Mouse (Mus musculus) cerebellum, adult 9-10 months (tissue): ENCODE measurements around the gene Cyb5d2.

ENCODE experiments used
- DNase-seq: peaks from one replicate; pipeline ENCODE4 v3.0.0; 2022

Gene Cyb5d2

GRCm38 (mm10) chr11:72771461-72771860, 24.5 kb downstream of the Cyb5d2 start:
- DNase-seq = no peak

DNA sequence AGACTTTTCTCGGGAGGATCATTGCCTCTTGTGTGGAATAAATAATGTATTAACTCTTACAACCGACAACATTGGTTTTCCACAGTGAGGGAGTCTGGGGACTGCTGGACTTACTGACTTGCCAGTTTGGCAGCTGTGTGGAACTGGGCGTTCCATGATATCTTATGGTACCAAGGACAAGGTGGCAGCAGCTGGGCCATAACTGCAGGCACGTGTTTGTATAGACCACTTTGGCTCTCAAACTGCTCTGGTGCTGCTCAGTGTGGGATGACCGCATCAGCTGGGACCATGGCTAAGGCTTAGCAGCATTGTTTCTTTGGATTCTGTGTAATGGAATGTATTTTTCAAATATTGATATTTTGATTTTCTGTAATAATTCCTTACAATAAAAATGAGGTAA, 25.1 kb downstream of the Cyb5d2 start:
- no peak for DNase-seq

DNA sequence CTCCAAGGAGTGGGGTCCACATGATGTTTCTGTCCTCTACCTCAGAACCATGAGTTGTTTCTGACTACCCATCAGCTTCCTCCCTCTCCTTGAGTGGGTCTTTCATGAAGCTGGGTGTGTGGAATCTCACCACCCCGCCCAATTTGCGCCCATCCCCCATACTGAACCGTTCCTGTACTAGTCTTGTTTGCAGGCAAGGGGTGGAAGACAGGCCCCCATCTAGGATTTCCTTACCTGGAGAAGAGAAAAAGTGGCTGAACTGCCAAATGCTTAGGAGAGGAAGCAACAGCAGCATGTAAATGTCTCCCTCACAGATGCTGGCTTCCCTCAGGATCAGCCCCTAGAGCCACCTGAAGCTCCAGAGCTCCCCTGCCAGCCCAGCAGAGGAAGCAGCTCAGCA, 25.6 kb downstream of the Cyb5d2 start:
- DNase-seq = no peak

DNA sequence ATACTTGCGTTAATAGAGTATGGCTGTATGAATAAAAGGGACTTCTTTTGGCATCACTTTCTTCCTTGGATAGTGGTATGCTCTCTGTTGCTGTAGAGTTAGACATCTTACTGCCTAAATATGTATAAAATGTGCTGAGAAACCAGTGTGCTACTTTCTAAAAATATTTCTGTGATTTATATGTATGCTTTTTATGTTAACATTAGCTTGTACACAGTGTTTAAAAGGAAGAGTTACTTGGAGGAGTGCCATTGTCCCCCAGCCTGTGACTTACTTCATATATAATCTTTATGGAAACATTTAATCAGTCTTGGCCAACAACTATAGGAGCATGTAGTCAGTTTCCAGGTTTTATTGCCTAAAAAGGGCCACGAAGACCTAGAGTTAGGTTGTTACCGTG, 26.9 kb downstream of the Cyb5d2 start:
- no peak for DNase-seq

GRCm38 (mm10) chr11:72767716-72768115, 28.2 kb downstream of the Cyb5d2 start:
- DNase-seq = no peak

DNA sequence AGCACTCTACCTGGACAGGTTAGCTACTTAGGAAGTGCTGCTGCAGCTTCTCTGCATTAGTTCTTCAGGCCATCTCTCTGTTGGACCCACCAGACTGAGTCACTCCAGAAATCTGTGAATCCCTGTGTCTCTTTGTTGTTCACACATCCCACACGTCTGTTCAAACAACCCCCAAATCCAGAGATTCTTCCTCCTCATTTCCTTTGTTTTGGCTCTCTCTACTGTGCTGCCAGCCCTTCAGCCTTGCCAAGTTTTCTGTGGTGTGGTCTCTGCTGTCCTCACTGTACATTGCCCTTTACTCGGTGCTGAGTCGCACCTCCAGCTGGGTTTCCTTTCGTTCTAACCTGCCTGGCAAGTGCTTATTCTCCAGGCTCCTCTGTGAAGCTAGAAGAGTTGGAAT, 31.7 kb downstream of the Cyb5d2 start:
- DNase-seq = no peak

DNA sequence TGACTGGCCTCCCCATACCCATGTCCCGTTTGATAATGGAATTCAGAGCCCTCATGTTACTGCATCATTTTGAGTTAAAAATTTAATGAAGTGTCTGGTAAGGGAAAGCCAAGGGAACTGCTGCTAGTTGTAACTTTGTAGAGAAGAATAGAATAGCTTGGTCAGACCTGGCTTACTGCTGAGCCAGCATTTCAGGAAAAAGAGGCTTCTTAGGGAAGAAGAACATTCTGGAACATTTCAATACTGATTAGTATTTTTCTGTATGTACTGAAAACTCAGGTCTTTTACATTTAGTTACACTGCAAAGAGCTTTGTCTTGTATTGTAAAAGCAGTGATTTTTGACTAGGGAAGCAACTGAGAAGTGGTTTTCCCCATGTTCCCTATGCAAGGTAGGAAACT, 35.2 kb downstream of the Cyb5d2 start:
- DNase-seq = no peak

- DNase-seq = no peak
These were observed 36.4 kb downstream of the Cyb5d2 start for GRCm38 (mm10) chr11:72759581-72759980.

- DNase-seq = no peak
These were observed 37.6 kb downstream of the Cyb5d2 start for GRCm38 (mm10) chr11:72758316-72758715.

DNA sequence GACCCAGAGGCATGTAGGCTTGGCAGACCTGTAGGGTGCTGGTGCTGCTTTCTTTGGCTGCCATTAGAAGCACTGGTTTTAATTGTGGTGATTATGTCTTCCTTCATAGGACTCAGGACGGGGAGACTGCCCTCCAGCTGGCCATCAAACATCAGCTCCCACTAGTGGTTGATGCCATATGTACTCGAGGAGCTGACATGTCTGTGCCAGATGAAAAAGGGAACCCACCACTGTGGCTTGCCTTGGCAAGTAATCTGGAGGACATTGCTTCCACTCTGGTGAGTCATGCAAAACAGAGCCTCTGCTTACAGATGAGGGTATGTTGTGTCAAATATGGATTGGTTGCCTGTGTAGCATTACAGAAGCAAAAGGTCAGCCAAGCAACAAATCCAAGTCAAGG, 44.0 kb downstream of the Cyb5d2 start:
- no peak for DNase-seq

DNA sequence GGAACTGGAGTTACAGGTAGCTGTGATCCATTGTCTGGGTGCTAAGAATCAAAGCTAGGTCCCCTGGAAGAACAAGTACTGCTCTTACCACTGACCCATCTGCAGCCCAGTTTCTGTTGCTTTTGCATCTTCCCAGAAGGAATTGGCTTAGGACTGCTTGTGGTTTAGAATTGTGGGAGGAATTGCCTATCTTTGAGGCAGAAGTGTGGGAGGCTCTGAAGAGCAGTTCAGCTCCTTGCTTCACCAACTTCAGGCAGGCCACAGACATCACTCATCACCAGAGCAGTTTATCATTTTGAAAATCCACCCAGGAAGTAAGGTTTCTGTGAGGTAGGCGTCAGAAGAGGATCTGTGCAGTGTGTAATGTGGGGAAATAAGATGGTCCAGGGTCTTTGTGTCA, 56.9 kb downstream of the Cyb5d2 start:
- DNase-seq = no peak

- DNase-seq = peak; percentile 35
These were observed 58.4 kb downstream of the Cyb5d2 start for GRCm38 (mm10) chr11:72737517-72737916.

DNA sequence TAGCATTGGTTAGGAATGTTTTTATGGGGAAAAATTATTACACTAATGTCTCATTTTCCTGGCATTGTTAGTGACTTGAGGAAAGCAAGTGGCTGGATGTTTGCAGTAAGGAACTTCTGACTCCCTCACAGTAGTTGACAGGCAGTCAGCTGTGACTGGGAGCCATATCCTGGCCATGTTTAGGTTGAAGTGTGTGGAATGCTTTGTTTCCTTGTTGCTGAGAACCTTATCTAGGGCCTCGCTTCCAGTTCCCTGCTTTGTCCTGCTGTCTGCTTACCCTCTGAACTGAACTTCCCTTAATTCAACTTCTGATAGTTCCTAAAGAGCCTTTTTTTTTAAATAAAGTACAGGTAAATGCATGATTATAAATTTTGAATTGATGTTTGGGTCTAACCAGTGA, 59.6 kb downstream of the Cyb5d2 start:
- no peak for DNase-seq

DNA sequence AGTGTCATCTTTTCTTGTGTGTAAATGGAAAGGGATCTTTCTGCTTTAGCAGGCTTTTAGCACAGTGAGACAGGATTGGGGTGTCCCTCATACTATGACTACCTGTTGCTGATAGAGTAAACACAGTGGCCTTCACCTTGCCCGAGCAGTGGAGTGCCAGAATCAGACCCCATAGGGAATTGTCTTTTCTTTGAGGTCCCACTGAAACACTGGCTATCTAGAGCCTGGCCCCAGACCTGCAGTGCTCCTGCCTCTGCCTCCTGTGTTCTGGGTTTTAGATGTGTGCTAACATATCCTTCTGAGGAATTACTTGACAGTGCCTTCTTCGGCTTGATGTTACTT, 60.5 kb downstream of the Cyb5d2 start:
- DNase-seq = no peak

GRCm38 (mm10) chr11:72734840-72735518, 61.0 kb downstream of the Cyb5d2 start:
- DNase-seq = no peak

GRCm38 (mm10) chr11:72733736-72734135, 62.2 kb downstream of the Cyb5d2 start:
- no peak for DNase-seq
